Mouse (Mus musculus): ENCODE measurements around the gene Ogfod2.

GRCm38 (mm10) chr5:124077856-124078460 is 34.1 kb upstream of the Ogfod2 start:
- TF ChIP-seq GATA1 (IDR thresholded peaks at IDR 0.05; ENCODE audit: low read length) (no peak), TAL1 (IDR thresholded peaks at IDR 0.05; ENCODE audit: low read length) (no peak)
